Mouse (Mus musculus): ENCODE results near the gene Mettl13.

Gene Mettl13

DNA sequence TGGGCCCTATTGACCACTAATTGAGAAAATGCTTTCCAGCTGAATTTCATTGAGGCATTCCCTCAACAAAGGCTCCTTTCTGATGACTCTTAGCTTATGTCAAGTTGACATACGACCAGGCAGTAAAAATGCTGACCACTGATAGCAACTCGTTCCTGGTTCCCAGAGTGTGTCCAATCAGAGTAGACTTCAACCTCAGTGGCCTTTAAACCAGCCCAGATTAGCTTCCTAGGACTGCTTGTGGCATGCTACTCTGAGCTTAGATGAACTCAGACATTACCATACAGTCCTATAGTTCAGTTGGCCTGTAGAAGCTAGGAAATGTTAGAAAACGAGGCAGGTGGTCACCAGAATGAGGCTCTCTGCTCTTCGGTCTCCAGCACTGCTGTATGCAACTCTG lies 16.0 kb downstream of the Mettl13 start:
- DNase-seq (ENCODE audit: low spot score) = no peak

DNA sequence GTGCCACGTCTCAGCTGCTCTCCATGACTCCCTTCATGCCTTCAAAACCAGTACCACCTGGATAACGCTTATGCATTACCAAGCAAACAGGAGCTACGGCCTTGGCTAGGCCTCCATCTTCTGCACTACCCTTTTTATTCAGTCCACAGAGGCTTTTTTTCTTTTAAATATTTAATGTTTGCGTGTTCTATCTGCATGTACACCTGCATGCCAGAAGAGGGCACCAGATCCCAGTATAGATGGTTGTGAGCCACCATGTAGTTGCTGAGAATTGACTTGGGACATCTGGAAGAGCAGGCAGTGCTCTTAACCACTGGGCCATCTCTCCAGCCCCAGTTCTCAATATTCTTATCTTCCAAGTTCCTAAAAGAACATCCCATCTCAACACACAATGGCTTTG lies 16.8 kb downstream of the Mettl13 start:
- no peak for DNase-seq (ENCODE audit: low spot score)

DNA sequence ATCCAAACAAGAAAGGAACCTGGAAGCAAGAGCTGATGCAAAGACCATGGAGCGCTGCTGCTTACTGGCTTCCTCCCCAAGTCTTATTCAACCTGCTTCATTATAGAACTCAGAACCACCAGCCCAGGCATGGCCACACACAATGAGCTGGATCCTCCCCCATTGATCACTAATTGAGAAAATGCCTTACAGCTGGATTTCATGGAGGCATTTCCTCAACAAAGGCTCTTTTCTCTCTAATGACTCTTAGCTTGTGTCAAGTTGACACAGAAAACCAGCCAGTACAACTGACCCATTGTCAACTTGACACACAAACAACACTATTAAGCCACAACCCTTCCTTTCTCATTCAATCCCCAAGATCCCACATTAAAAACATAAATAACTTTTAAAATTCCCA lies 17.7 kb downstream of the Mettl13 start:
- no peak for DNase-seq (ENCODE audit: low spot score)

DNA sequence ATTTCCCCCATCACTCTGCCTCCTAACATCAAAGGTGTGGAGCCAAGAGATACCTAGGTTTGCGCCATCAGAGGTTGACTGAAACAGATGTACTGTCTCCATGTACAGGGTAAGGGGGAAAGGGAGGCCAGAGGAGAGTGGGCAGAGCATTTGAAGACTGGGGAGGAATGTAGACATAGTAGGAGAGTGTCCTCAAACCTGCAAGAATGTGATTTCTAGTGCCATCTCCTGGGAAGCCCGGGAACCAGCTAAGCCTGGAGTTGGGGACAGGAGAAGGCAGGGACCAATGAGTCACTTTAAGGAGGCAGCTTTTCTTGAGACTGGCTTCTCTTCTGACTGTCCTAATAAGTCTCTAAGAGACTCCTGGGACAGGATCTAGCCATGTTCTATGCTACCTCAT lies 18.7 kb downstream of the Mettl13 start:
- no peak for DNase-seq (ENCODE audit: low spot score)

DNA sequence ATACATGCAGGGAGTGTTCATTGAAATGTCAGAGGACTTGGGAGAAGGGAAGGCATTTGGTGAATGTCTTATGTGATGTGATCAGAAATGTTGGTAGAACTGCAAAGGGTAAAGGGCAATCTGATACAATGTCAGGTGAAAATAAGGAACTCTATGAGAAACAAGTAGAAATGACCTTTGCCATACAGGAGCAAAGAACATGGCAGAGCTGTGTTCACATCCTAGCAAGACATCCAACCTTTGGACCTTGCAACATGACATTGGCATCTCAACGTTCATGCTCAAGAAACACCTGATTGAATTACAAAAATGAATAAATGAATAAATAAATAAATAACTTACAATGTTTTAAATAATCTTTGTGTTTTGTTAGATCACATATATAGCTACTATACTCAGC lies 33.2 kb downstream of the Mettl13 start:
- DNase-seq (ENCODE audit: low spot score) = no peak

DNA sequence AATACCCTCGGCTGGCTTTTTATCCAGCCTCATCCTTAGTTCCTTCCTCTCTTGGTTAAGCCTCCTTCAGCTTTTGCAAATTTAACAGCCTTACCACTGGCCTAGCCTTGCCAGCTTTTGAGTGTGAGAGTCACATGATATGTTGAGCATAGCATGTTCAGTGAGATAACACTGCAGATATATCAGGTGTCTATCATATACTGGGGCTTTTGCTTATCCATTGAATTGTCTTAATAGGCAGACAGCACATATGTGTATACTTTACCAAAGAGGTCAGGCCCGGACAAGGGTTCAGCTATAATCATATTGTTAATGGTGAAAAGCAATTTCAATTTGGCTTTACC lies 38.4 kb downstream of the Mettl13 start:
- DNase-seq (ENCODE audit: low spot score) = no peak

DNA sequence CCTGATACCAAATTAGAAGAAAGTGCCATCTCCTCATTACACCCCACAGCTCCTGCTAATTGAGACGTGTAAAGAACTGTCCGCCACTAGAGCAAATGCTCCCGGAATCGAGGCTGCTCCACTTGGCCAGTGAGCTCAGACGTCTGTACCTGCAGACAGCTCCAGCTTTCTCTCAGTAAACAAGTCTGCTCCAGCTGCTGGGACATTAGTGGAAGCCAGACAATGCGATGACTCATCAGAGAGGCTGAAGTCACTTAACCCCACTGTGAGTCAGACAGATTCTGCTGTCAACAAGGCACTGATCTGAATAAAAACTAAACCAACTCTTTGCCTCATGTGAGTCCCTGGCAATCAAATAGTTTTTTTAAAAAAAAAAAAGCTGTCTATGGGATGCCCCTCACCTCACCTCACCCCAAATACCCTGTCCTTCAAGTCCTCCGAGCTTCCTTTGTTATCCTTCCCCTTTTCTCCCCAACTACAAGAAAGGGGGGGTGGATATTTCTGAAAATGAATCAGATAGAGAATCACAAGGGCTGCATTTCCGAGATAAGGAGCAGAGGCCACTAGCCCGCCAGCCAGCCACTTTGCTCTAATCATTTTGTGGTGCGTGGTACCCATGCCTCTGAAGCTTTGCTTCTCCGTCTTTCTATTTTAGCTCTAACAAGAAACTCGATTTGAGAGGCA lies 38.9 kb downstream of the Mettl13 start:
- peak; percentile 45 for DNase-seq (ENCODE audit: low spot score)

DNA sequence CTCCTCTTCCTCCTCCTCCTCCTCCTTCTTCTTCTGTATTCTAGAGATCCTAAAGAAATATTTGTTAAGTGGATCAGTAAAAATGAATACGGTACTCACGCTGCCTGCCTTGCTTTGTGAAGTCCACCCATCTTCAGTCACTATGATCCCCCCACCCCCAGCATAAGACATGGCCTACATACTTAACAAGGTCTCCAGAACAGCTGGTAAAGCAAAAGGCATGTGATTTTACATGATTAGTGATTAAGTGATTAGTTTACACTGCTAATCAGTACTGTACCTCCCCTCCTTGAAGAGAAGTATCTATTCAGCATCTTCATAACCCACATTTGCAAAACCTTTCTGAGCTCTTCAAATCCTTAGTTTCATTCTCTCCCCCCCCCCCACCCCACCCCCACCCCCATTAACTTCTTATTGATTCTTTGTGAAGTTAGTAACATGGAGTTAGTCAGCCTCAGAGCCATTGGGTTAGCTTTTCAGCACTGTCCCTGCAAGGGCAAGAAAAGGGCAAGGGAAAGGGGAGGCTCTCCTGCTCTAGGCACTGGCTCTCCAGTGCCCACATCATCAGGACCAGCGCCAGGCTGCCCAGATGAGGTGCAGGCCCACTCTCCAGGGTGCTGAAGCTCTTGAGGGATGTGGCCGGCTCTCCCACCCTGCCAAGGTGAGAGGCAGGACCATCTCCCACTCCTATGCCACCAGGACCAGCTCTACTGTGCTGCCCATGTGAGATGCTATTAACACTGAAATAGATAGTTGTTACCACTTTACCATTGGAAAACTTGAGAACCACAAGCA lies 39.9 kb downstream of the Mettl13 start:
- no peak for DNase-seq (ENCODE audit: low spot score)

DNA sequence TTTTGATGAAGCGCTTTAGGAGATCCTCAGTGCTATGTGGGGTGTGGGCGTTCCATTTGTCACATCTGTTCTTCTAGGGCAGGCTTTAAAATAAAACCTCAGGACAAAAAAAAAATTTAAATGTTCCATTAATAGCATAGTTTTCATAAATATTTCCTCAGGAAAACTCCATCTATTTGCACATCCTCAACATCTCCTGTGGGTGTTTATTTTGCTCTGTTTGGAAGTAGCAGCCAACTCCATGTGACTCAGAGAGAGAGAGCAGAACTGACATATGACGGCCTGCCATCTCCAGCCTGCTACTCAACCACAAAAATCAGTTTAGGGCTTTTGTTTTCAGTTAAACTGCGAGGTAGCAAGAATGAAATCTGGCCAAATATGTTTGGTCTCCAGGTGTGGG lies 41.8 kb downstream of the Mettl13 start:
- DNase-seq (ENCODE audit: low spot score) = no peak

DNA sequence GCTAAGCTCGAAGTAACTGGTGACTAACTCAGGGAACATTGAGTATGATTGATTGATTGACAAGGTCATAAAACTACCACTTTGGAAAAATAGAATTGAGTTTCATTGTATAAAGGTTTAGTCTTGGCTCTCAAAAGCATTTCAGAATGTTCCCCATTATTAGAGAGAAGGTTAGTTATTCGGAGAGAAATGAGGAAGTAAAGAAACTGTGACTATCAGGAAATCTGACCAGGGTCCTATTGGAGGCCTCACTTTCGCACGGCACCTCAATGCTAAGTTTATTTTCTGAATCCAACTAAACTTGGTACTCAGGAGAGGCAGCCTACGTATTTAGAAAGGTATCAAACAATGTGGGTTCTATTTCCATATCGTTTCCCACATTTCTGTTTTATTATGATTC lies 42.7 kb downstream of the Mettl13 start:
- DNase-seq (ENCODE audit: low spot score) = no peak
